Mouse (Mus musculus) embryonic facial prominence, embryonic 11.5 days (tissue): ENCODE measurements around the gene Gm3476. TPM values are rescaled to one million over a fixed set of nuclear protein-coding genes. Genes with fewer than 3 reads are reported as not detected.

Experiments
- polyA plus RNA-seq: library from polyadenylated mRNA; unstranded; fragments of >200 nt; fragmentation: Nextera tagmentation; extraction: Ambion mirVana; gene quantifications from 2 replicates; pipeline ENCODE4 v1.2.1, GENCODE M21; 2014

Gene Gm3476
- polyA plus RNA-seq, 1 experiment from 2014 or later: not detected

Other genes with a start within 250 kb of the Gm3476 start
- gene Gm8237, start 245.4 kb downstream of the Gm3476 start, polyA plus RNA-seq: 0.17 and 0.39 TPM in 2 replicates
- 0.52 and 0.99 TPM in 2 replicates for gene Gm3248, start 164.1 kb downstream of the Gm3476 start, polyA plus RNA-seq
- gene Gm3453, start 146.7 kb downstream of the Gm3476 start, polyA plus RNA-seq: not detected in 2 replicates
- not detected in 2 replicates for gene Gm6337, start 67.5 kb downstream of the Gm3476 start, polyA plus RNA-seq
- gene Gm8206, start 31.9 kb downstream of the Gm3476 start, polyA plus RNA-seq: 1.3 and 2.2 TPM in 2 replicates
- gene Gm3468, start 17.1 kb downstream of the Gm3476 start, polyA plus RNA-seq: 2.8 and 4.3 TPM in 2 replicates
- gene Gm21560, start 93.5 kb upstream of the Gm3476 start, polyA plus RNA-seq: not detected in 2 replicates
- 1.5 and 2.3 TPM in 2 replicates for gene Gm3411, start 161.4 kb upstream of the Gm3476 start, polyA plus RNA-seq
- not detected in 2 replicates for gene Gm21103, start 179.0 kb upstream of the Gm3476 start, polyA plus RNA-seq
- not detected in 2 replicates for gene Gm3618, start 217.9 kb upstream of the Gm3476 start, polyA plus RNA-seq